Mouse (Mus musculus) stomach, postnatal 0 days (tissue): ENCODE measurements around the gene Gm17349.
A peak's percentile ranks its signal among the peaks of the same experiment; 100 is the strongest.

Experiments used
- CTCF ChIP-seq: IDR thresholded peaks from 2 replicates; pipeline ENCODE4 v1.5.1; 2016; ENCODE audit warnings: antibody characterized with exemption, low read depth, mild to moderate bottlenecking, moderate library complexity
- EP300 ChIP-seq: optimal IDR thresholded peaks from 2 replicates; pipeline ENCODE3; 2016; ENCODE audit warnings: antibody characterized with exemption

DNA sequence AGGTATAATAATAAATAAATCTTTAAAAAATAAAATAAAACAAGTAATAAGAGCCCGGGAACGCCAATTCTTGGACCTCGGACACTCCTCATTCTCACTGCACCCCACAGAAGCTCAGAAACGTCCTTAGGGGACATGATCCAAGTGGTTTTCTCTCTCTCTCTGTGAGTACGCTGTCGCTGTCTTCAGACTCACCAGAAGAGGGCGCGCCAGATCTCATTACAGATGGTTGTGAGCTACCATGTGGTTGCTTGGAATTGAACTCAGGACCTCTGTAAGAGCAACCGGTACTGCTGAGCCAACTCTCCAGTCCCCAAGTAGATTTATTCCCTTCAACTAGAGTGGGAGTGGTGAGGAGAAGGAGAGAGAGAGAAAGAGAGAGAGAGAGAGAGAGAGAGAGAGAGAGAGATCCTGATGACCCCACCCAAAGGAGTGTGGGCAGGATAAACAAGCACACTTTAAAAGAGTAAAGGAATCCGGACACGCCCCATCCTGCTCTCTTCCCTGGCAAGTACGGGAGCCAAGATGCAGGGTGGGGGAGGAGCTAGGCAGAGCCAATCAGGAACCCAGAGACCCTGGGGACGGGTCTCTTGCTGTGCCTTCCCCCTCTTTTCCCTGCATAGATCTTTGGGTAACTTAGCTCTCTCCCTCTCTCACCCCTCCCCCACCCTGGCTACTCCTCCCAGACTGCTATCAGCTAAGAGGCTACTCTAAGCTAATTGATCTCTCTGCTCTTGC is 27.1 kb downstream of the Gm17349 start:
- peak; percentile 63 for TF ChIP-seq CTCF
- TF ChIP-seq EP300 = no peak
